Mouse (Mus musculus) forebrain, embryonic 10.5 days (tissue): ENCODE data around the gene Rnpepl1. TPM values are rescaled to one million over a fixed set of nuclear protein-coding genes. Genes with fewer than 3 reads are reported as not detected.

Experiments used
- DNase-seq: peaks from one replicate; pipeline ENCODE4 v3.0.0-alpha.2; 2017; ENCODE audit warnings: low spot score; ENCODE audit errors: extremely low spot score
- H3K27ac ChIP-seq: fragments of 300-500 bp; sonication (generic); 2 replicates; pipeline ENCODE4 v1.5.1; 2016; ENCODE audit warnings: mild to moderate bottlenecking
- H3K27me3 ChIP-seq: fragments of 300-500 bp; sonication (generic); 2 replicates; pipeline ENCODE4 v1.6.1; 2016; ENCODE audit warnings: mild to moderate bottlenecking; ENCODE audit not compliant: poor library complexity, severe bottlenecking
- H3K36me3 ChIP-seq: fragments of 300-500 bp; sonication (generic); replicated peaks from 2 replicates; pipeline ENCODE4 v1.6.1; 2016; ENCODE audit warnings: mild to moderate bottlenecking, moderate library complexity
- H3K4me1 ChIP-seq: fragments of 300-500 bp; sonication (generic); 2 replicates; pipeline ENCODE4 v1.6.1; 2016
- H3K4me3 ChIP-seq: fragments of 300-500 bp; sonication (generic); 2 replicates; pipeline ENCODE4 v1.5.1; 2016; ENCODE audit warnings: mild to moderate bottlenecking, moderate library complexity
- H3K9me3 ChIP-seq: fragments of 300-500 bp; sonication (generic); 2 replicates; pipeline ENCODE4 v1.6.1; 2016; ENCODE audit warnings: mild to moderate bottlenecking, moderate library complexity
- WGBS: fragments of 180-500 bp; shearing (Covaris S2); methylation state at CpG from one replicate; pipeline ENCODE4 v1.1.7; 2016; 5-methylcytosine and 5-hydroxymethylcytosine counted together
- polyA plus RNA-seq: library from polyadenylated mRNA; unstranded; fragments of >200 nt; fragmentation: Nextera tagmentation; extraction: Ambion mirVana; gene quantifications from 2 replicates; pipeline ENCODE4 v1.2.1, GENCODE M21; 2016

Rnpepl1 gene
- polyA plus RNA-seq, 1 experiment from 2014 or later = 22.7 TPM

DNA sequence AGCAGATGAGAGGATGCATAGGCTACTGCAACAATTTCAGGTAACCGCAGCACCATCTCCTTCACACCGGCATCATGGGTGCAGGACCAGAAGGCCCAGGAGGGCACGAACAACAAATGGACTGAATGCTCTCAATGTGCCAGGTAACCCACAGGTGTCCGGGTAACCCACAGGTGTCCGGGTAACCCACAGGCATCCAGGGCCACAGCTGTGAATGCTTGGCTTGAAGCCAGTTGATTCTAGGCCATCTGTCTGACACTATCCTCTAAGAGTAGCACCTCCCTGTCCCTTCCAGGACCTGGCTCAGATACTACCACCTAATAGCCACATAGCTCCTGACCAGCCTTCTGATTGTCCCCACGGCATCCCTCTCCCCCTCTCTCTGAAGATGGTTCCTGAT is 28.6 kb upstream of the Rnpepl1 start:
- no peak overlapping the region for H3K4me3 ChIP-seq
- H3K9me3 ChIP-seq = no peaks in the 10 kb centered on the region
- no peaks in the 10 kb centered on the region for H3K27me3 ChIP-seq
- H3K36me3 ChIP-seq = no peaks in the 10 kb centered on the region
- WGBS = 89% methylated on average over 6 of the region's 6 CpGs
- H3K4me1 ChIP-seq = 0 out of 2 replicates have a peak, but pooled peaks cover 13% of the 10 kb centered on the region
- DNase-seq = no peak
- H3K27ac ChIP-seq = no peak overlapping the region

- no peak overlapping the region for H3K4me3 ChIP-seq
- no peaks in the 10 kb centered on the region for H3K27me3 ChIP-seq
- WGBS = 80% methylated on average over 7 of the region's 7 CpGs
- H3K4me1 ChIP-seq = no peaks in the 10 kb centered on the region
- DNase-seq = no peak
- no peak overlapping the region for H3K27ac ChIP-seq
- H3K36me3 ChIP-seq = no peaks in the 10 kb centered on the region
- H3K9me3 ChIP-seq = no peaks in the 10 kb centered on the region
These were observed 21.5 kb upstream of the Rnpepl1 start for GRCm38 (mm10) chr1:92888901-92889655.

DNA sequence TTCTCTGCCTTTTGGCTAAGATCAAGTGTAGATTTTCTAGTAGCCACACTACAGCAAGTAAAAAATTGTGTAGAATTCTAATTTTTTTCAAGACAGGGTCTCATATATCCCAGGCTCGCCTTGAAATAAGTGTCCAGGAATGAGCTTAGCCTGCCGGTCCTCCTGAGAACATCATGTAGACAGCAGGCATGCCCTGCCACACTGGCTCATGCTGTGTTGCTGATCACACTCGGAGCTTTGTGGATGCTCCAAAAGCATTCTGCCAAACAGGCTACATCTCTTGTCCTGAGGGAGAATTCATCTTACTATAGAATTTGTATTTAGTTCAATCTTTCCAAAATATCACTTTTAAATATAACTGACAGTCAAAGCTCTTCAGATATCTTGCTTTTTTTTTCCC is 17.8 kb upstream of the Rnpepl1 start:
- 72% methylated on average over 3 of the region's 3 CpGs for WGBS
- Histone ChIP-seq H3K4me3 (no peak overlapping the region), H3K27ac (no peak overlapping the region), H3K36me3 (no peaks in the 10 kb centered on the region), H3K4me1 (no peaks in the 10 kb centered on the region), H3K9me3 (no peaks in the 10 kb centered on the region), H3K27me3 (peaks cover 6% of the 10 kb centered on the region; the same call in 1 of the 2 replicates)
- no peak for DNase-seq

- Histone ChIP-seq H3K4me1 (no peaks in the 10 kb centered on the region), H3K4me3 (no peak overlapping the region), H3K36me3 (no peaks in the 10 kb centered on the region), H3K27ac (no peak overlapping the region), H3K27me3 (peaks cover 9% of the 10 kb centered on the region; the same call in 1 of the 2 replicates), H3K9me3 (no peaks in the 10 kb centered on the region)
- no peak for DNase-seq
- WGBS = 77% methylated on average over 3 of the region's 3 CpGs
These were observed 16.7 kb upstream of the Rnpepl1 start for GRCm38 (mm10) chr1:92893896-92894295.

DNA sequence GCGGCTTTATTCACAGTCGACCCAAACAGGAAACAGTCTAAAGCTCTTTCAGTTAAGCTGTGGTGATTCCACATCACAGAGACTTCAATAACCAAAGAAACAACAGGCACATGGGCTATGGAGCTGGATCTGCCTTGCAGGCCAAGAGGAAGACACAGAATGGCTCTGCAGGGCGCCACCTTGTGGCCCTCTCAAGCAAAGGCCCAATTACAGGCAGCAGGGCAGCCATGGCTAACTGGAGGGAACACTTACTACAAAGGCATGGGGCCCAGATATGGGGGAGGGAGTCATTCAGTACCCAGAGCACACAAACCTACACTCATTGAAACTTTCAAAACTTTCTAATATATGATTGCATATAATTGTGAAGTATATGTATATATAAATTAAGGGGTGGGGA is 15.5 kb upstream of the Rnpepl1 start:
- no peaks in the 10 kb centered on the region for H3K9me3 ChIP-seq
- H3K4me1 ChIP-seq = no peaks in the 10 kb centered on the region
- no peak overlapping the region for H3K27ac ChIP-seq
- H3K36me3 ChIP-seq = no peaks in the 10 kb centered on the region
- peak; percentile 81 for DNase-seq
- peaks cover 18% of the 10 kb centered on the region for H3K27me3 ChIP-seq
- H3K4me3 ChIP-seq = no peak overlapping the region
- WGBS = 11% methylated on average over 3 of the region's 3 CpGs

DNA sequence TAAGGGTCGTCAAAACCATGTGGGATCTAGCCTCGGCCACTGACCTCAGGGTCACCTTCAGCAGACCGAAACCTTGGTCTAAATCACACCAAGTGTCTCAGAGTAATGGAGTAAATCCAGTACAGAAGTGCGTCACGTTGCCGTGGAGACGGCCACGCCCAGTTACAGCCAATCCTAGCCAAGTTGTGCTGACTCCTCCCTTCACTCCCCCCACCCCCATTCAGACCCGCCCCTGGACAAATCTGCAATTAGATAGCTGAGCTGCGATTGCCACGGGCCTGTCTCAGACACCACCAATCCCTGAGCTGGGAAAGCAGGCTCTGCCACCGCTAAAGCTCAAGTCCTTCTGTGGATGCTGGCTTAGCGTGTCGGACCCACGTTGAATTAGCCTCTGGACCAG is 7.8 kb upstream of the Rnpepl1 start, which contains the start of gene Ankmy1:
Ankmy1 (minus strand) TSS at position 121 of the 400 bp plus-strand sequence.
- Histone ChIP-seq H3K36me3 (peaks cover 3% of the 10 kb centered on the region; the same call in 1 of the 2 replicates), H3K27ac (no peak within 1 kb of the TSS), H3K27me3 (peaks cover 36% of the 10 kb centered on the region), H3K4me3 (peak within 1 kb of the TSS; percentile 47), H3K9me3 (no peaks in the 10 kb centered on the region), H3K4me1 (peaks cover 30% of the 10 kb centered on the region)
- WGBS = 1% methylated on average over 15 of the region's 15 CpGs
- peak; percentile 83 for DNase-seq

DNA sequence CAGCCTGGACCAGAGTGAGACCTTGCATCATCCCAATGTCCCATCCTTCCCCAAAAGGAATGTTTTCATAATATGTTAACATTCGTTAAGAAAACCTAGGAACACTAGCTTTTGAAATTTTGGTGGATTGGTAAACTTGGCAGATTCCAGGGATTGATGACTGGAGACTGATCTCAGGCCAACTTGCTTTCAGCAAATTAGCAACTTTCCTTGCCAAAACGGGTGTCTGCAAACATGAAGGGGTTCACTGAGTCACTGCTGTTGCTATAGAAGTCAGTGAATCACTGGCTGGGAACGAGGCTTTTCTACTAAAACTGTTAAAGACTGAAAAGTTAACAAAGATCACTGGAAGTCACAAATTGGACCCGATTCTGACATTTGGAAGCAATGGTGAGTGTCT is 7.0 kb upstream of the Rnpepl1 start:
- no peak overlapping the region for H3K27ac ChIP-seq
- 76% methylated on average over 4 of the region's 4 CpGs for WGBS
- peaks cover 37% of the 10 kb centered on the region for H3K4me1 ChIP-seq

GRCm38 (mm10) chr1:92905703-92906310 is 4.8 kb upstream of the Rnpepl1 start:
- H3K27ac ChIP-seq = no peak overlapping the region
- DNase-seq = no peak
- H3K27me3 ChIP-seq = peaks cover 41% of the 10 kb centered on the region
- 90% methylated on average over 2 of the region's 2 CpGs for WGBS
- no peaks in the 10 kb centered on the region for H3K9me3 ChIP-seq
- no peak overlapping the region for H3K4me3 ChIP-seq
- H3K4me1 ChIP-seq = peaks cover 55% of the 10 kb centered on the region
- peaks cover 3% of the 10 kb centered on the region; the same call in 1 of the 2 replicates for H3K36me3 ChIP-seq

More for the DNA sequence above, 7.0 kb upstream of the Rnpepl1 start:
- no peaks in the 10 kb centered on the region for H3K9me3 ChIP-seq
- H3K27me3 ChIP-seq = peaks cover 44% of the 10 kb centered on the region
- DNase-seq = no peak
- peaks cover 3% of the 10 kb centered on the region; the same call in 1 of the 2 replicates for H3K36me3 ChIP-seq
- H3K4me3 ChIP-seq = no peak overlapping the region

DNA sequence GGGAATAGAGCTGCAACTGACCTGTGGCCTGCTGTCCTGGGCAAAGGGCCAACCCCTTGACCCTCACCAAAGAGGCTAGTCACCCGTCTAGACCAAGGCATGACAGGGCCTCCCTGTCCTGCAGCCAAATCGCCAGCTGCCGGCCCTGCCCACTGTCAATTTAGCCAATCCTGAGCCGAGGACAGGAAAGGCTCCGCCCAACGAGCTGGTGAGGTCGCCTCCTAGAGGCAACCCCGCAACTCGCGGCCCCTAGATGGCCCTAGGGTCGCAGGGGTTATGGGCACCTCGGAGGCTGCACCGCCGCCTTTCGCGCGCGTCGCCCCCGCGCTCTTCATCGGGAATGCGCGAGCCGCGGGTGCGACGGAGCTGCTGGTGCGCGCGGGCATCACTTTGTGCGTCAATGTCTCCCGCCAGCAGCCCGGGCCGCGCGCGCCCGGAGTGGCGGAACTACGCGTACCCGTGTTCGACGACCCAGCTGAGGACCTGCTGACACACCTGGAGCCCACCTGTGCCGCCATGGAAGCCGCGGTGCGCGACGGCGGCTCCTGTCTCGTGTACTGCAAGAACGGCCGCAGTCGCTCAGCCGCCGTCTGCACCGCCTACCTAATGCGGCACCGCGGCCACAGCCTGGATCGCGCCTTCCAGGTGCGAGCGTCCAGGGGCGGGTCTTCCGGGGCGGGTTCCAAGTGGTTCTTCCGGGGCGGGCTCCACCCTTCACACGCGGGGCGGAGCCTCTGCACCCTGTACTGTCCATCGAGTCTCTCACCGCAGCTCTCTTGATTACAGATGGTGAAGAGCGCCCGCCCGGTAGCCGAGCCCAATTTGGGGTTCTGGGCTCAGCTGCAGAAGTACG is 3.6 kb upstream of the Rnpepl1 start, which contains the start of gene Dusp28:
Dusp28 (plus strand) TSS at position 203 of the 853 bp plus-strand sequence.
- H3K4me1 ChIP-seq = peaks cover 65% of the 10 kb centered on the region
- WGBS = under 1% methylated on average over 81 of the region's 81 CpGs

DNA sequence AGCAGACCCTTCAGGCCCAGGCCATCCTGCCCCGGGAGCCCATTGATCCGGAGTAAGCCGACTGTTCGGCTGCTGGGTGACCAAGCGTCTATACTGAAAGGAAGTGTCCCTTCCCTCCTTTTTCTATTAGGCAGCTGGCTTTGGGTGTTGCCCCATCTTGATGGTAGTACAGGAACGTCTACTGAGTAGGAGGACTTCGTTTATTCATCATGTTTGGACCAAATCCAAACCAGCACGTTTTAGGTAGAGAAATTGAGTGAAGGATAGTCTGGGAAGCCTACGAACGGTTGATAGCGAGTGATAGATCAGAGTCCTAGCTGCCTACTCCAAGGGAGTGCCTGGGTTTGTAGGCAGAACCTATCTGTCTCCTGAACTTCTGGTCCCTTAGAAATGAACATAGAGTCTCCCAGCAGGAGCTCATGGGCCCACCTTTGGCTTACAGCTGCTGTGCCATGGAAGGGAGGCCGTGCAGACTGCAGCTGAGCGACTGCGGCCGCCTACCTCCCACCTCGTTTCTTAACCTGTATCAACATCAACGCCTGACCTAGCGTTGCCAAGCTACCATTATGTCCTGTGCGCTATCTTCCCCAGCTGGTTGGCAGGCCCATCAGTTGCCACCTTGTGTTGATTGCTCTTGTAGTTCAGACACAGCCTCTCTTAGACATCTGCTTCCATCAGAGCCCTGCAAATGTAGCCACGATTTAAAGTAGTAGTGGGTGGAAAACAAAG is 2.8 kb upstream of the Rnpepl1 start:
- no peak for DNase-seq
- peak overlapping the region; percentile 93 for H3K27ac ChIP-seq
- peaks cover 65% of the 10 kb centered on the region for H3K4me1 ChIP-seq
- H3K4me3 ChIP-seq = peak overlapping the region; percentile 84
- peaks cover 3% of the 10 kb centered on the region; the same call in 1 of the 2 replicates for H3K36me3 ChIP-seq
- peaks cover 23% of the 10 kb centered on the region for H3K27me3 ChIP-seq
- H3K9me3 ChIP-seq = no peaks in the 10 kb centered on the region
- WGBS = 47% methylated on average over 20 of the region's 20 CpGs

More for the DNA sequence above, 3.6 kb upstream of the Rnpepl1 start, which contains the start of gene Dusp28:
- peaks cover 3% of the 10 kb centered on the region; the same call in 1 of the 2 replicates for H3K36me3 ChIP-seq
- H3K27ac ChIP-seq = peak within 1 kb of the TSS; percentile 93
- H3K4me3 ChIP-seq = peak within 1 kb of the TSS; percentile 84
- H3K9me3 ChIP-seq = no peaks in the 10 kb centered on the region
- peak; percentile 90 for DNase-seq
- H3K27me3 ChIP-seq = peaks cover 29% of the 10 kb centered on the region

DNA sequence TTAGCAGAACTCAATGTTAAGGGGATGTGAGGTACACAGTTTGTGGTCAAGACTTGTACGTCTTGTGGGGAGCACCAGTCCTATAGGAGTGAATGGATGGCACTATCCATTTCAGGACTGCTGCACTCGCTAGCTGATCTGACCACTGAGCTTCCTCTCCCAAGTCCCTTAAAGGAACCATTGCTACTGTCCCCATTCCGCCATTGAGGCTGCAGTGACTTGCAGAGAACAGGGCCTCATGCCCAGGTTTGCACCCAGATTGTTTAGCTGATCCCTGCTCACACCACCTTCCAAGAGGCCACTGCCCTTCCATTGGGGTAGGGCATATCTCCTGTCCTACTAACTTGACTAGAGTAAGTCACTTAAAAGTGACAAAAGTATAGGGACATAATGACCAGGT is 1.9 kb upstream of the Rnpepl1 start:
- Histone ChIP-seq H3K9me3 (no peaks in the 10 kb centered on the region), H3K36me3 (peaks cover 3% of the 10 kb centered on the region; the same call in 1 of the 2 replicates), H3K27ac (no peak overlapping the region), H3K4me3 (no peak overlapping the region), H3K4me1 (peaks cover 63% of the 10 kb centered on the region), H3K27me3 (peaks cover 23% of the 10 kb centered on the region)
- no peak for DNase-seq
- WGBS = 85% methylated on average over 3 of the region's 3 CpGs

GRCm38 (mm10) chr1:92909068-92909467 is 1.5 kb upstream of the Rnpepl1 start:
- no peak for DNase-seq
- Histone ChIP-seq H3K36me3 (peaks cover 6% of the 10 kb centered on the region), H3K9me3 (no peaks in the 10 kb centered on the region), H3K4me1 (peaks cover 63% of the 10 kb centered on the region), H3K27ac (no peak overlapping the region), H3K4me3 (no peak overlapping the region; the same call in 1 of the 2 replicates), H3K27me3 (peaks cover 23% of the 10 kb centered on the region)
- 70% methylated on average over 4 of the region's 4 CpGs for WGBS
